Mouse (Mus musculus): ENCODE measurements around the gene Ncoa6.

Gene Ncoa6

DNA sequence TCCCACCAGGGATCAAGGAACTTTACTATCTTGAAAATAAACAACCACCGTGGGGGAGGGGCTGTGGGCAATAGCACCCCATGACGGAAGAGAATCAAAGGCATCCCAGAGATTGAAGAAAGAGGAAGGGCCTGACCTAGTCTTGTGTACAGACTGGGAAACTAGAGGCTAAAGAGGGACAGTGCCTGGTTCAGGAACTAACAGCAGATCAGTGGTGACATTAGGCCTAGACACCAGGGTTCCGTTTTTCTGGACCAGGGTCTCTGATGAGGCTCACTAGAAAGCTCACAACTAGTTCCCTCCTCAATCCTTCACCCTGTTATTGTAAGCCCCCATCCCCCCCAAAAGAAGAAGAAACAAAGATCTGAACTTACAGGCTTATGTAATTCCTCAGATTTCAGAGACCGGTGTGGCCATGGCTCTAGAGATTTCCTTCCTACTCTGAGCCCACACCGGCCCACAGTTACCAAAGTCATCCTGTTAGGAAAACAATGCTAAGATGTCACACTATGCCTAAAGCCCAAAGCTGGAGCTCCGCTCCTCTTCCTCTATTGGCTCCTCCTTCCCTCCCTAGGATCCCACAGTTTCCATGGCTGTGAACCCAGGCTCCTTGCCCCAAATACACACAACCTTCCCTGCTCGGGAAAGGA lies 105.9 kb downstream of the Ncoa6 start:
- no peak for DNase-seq

DNA sequence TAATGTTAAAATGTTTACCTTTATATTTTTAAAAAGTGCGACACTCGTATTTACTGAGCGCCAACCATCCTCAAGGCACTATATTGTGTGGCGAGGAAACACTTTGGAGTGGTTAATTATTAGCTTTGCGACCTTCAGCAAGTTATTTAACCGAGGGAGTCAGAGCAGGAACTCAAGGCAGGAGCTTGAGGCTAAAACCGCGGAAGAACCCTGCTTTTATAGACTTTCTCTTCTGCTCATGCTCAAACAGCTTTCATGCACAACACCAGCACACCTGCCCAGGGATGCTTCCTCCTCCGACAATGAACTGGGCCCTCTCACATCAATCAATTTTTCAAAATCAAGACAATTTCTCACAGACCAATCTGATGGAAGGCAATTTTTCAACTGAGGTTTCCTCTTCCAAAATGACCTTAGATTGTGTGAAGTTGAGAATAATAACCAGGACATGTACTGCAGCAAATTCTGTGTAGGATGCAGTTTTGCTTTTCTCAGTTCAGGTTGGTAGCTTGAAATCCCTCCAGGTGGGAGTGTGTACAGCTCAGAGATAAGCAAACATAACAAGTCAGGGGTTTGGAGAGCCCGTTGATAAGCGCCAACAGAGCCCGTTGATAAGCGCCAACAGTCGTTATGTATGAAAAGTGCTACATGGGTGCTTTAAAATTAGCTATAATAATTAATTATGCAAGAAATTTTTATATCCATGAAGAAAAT lies 115.9 kb downstream of the Ncoa6 start:
- peak in 1 of 2 experiments; percentile 5 for DNase-seq

DNA sequence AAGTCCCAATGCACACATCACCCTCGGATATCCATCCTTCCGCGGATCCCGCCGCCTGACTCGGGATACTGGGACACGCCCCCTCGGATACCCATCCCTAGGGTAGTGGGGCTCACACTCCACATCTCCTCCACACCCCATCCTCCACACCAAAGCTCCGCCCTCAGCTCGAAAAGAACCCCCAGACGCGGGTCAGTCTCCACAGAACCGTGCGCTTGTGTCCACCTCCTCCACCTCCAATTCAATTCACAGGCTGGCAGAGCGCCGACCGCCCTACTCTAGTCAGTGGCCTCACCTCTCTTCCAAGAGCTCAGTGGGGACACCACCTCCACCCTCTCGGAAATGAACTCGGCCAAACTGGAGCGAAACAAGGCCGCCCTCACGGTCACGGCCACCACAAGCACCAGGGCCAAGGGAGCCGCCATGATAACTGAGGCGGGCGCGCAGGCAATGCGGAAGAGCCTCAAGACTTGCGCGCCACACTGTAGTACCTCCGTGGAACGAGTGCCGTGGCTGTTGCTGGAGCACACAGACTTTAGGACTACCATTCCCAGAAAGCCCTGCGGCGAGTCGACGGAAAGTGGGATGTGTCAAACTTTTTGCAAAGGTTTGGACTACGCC lies 116.6 kb downstream of the Ncoa6 start, which contains the start of gene Pigu:
Pigu (minus strand) TSS at position 460 of the 621 bp plus-strand sequence.
- DNase-seq = peak; percentile 89 to 91

DNA sequence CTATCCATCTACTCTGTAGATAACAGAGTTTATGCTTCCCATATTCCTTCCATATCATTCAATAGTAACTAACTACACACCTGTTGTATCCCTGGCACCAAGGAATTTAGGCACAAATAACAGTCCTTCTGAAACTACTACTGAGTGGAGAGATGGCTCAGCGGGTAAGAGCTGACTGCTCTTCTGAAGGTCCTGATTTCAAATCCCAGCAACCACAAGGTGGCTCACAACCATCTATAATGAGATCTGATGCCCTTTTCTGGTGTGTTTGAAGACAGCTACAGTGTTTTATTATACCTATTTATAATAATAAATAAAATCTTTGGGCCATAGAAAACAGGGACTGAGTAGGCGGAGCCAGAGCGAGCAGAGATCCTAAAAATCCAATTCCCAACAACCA lies 119.3 kb downstream of the Ncoa6 start:
- DNase-seq = no peak

DNA sequence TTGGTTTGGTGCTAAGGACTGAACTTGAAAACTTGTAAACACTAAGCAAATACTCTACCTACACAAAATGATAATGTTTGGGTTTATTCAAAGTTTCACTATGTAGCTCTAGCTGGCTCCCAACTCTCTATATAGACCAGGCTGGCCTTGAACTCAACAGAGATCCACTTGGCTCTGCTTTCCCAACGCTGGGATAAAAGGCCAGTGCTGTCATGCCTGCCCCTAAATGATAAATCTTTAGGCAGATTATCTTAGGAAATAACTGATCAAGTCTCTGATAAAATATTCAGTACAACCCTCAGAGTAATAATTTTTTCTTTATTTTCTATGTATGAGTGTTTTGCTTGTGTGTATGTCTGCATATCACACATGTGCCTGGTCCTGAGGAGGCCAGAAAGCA lies 127.0 kb downstream of the Ncoa6 start:
- no peak for DNase-seq

All from thymus, postnatal 36 days (tissue).